Mouse (Mus musculus) liver, embryonic 16.5 days (tissue): ENCODE results near the gene Lsamp. TPM values are rescaled to one million over a fixed set of nuclear protein-coding genes. Genes with fewer than 3 reads are reported as not detected.

ENCODE experiments used
- ATAC-seq: fragments of 200-750 bp; cut with Nextera tagmentation; 2 replicates; pipeline ENCODE4 v1.8.0; 2017; ENCODE audit warnings: low read depth, mild to moderate bottlenecking, moderate number of reproducible peaks, moderate library complexity
- H3K27ac ChIP-seq: fragments of 300-500 bp; sonication (generic); 2 replicates; pipeline ENCODE4 v1.5.1; 2014; ENCODE audit warnings: mild to moderate bottlenecking, low read length
- H3K27me3 ChIP-seq: fragments of 300-500 bp; sonication (generic); 2 replicates; pipeline ENCODE4 v1.6.1; 2014; ENCODE audit warnings: low read depth, low read length, mixed read lengths; ENCODE audit not compliant: control insufficient read depth, insufficient read depth
- H3K36me3 ChIP-seq: fragments of 300-500 bp; sonication (generic); 2 replicates; pipeline ENCODE4 v1.6.1; 2014; ENCODE audit warnings: mild to moderate bottlenecking; ENCODE audit not compliant: control insufficient read depth, insufficient read depth
- H3K4me1 ChIP-seq: fragments of 300-500 bp; sonication (generic); 2 replicates; pipeline ENCODE4 v1.6.1; 2014; ENCODE audit warnings: low read depth, low read length, mixed read lengths; ENCODE audit not compliant: control insufficient read depth
- H3K4me2 ChIP-seq: fragments of 300-500 bp; sonication (generic); 2 replicates; pipeline ENCODE4 v1.6.1; 2014; ENCODE audit warnings: low read depth, low read length, mixed read lengths
- H3K4me3 ChIP-seq: fragments of 300-500 bp; sonication (generic); 2 replicates; pipeline ENCODE4 v1.5.1; 2014; ENCODE audit warnings: low read depth, mild to moderate bottlenecking, low read length
- H3K9ac ChIP-seq: fragments of 300-500 bp; sonication (generic); 2 replicates; pipeline ENCODE4 v1.6.1; 2014; ENCODE audit warnings: low read depth, low read length
- H3K9me3 ChIP-seq: fragments of 300-500 bp; sonication (generic); replicated peaks from 2 replicates; pipeline ENCODE4 v1.6.1; 2016; ENCODE audit warnings: low read length; ENCODE audit not compliant: control insufficient read depth
- WGBS: fragments of 180-500 bp; shearing (Covaris S2); extraction: QIAGEN DNeasy Blood & Tissue Kit; methylation state at CpG from one replicate; pipeline ENCODE4 v1.1.7; 2014; ENCODE audit not compliant: insufficient replicate concordance; 5-methylcytosine and 5-hydroxymethylcytosine counted together
- polyA plus RNA-seq: library from polyadenylated mRNA; unstranded; fragments of >200 nt; fragmentation: Nextera tagmentation; extraction: Ambion mirVana; gene quantifications from 2 replicates; pipeline ENCODE4 v1.2.1, GENCODE M21; 2015

The Lsamp gene
- polyA plus RNA-seq, 1 experiment from 2014 or later: 0.15 TPM

GRCm38 (mm10) chr16:41936908-41937595 is 1952.9 kb downstream of the Lsamp start:
- H3K9me3 ChIP-seq: no peaks in the 10 kb centered on the region
- no peak overlapping the region for H3K9ac ChIP-seq
- no peak overlapping the region for H3K4me2 ChIP-seq
- no peaks in the 10 kb centered on the region for H3K4me1 ChIP-seq
- 52% methylated on average over 3 of the region's 3 CpGs for WGBS
- no peaks in the 10 kb centered on the region for H3K36me3 ChIP-seq
- H3K27ac ChIP-seq: no peak overlapping the region
- no peak for ATAC-seq
- H3K27me3 ChIP-seq: no peaks in the 10 kb centered on the region
- no peak overlapping the region for H3K4me3 ChIP-seq

GRCm38 (mm10) chr16:41937596-41937990 is 1953.4 kb downstream of the Lsamp start:
- no peak overlapping the region for H3K27ac ChIP-seq
- H3K9ac ChIP-seq: no peak overlapping the region
- H3K4me2 ChIP-seq: no peak overlapping the region
- H3K4me1 ChIP-seq: no peaks in the 10 kb centered on the region
- no peak overlapping the region for H3K4me3 ChIP-seq
- H3K9me3 ChIP-seq: no peaks in the 10 kb centered on the region
- no peak for ATAC-seq
- no peaks in the 10 kb centered on the region for H3K27me3 ChIP-seq
- no peaks in the 10 kb centered on the region for H3K36me3 ChIP-seq
- WGBS: 87% methylated on average over 1 of the region's 1 CpGs

- H3K4me3 ChIP-seq: no peak overlapping the region
- H3K9ac ChIP-seq: no peak overlapping the region
- H3K27ac ChIP-seq: no peak overlapping the region
- no peaks in the 10 kb centered on the region for H3K27me3 ChIP-seq
- WGBS: 64% methylated on average over 5 of the region's 5 CpGs
- no peak for ATAC-seq
- no peak overlapping the region for H3K4me2 ChIP-seq
- no peaks in the 10 kb centered on the region for H3K4me1 ChIP-seq
- H3K36me3 ChIP-seq: no peaks in the 10 kb centered on the region
- no peaks in the 10 kb centered on the region for H3K9me3 ChIP-seq
Observed at GRCm38 (mm10) chr16:41938258-41938657, 1954.1 kb downstream of the Lsamp start.

- no peaks in the 10 kb centered on the region for H3K27me3 ChIP-seq
- H3K4me3 ChIP-seq: no peak overlapping the region
- H3K27ac ChIP-seq: no peak overlapping the region
- H3K4me1 ChIP-seq: no peaks in the 10 kb centered on the region
- no peaks in the 10 kb centered on the region for H3K36me3 ChIP-seq
- no peak for ATAC-seq
- H3K4me2 ChIP-seq: no peak overlapping the region
- H3K9me3 ChIP-seq: no peaks in the 10 kb centered on the region
- 63% methylated on average over 7 of the region's 7 CpGs for WGBS
- no peak overlapping the region for H3K9ac ChIP-seq
Observed at GRCm38 (mm10) chr16:41941591-41942315, 1957.6 kb downstream of the Lsamp start.

- H3K9me3 ChIP-seq: no peaks in the 10 kb centered on the region
- H3K27ac ChIP-seq: no peak overlapping the region
- H3K4me2 ChIP-seq: no peak overlapping the region
- 70% methylated on average over 3 of the region's 3 CpGs for WGBS
- no peaks in the 10 kb centered on the region for H3K27me3 ChIP-seq
- H3K9ac ChIP-seq: no peak overlapping the region
- H3K36me3 ChIP-seq: no peaks in the 10 kb centered on the region
- no peak overlapping the region for H3K4me3 ChIP-seq
- H3K4me1 ChIP-seq: no peaks in the 10 kb centered on the region
- ATAC-seq: no peak
Observed at GRCm38 (mm10) chr16:41957811-41958210, 1973.7 kb downstream of the Lsamp start.

- no peak overlapping the region for H3K4me2 ChIP-seq
- H3K9ac ChIP-seq: no peak overlapping the region
- H3K4me1 ChIP-seq: no peaks in the 10 kb centered on the region
- no peaks in the 10 kb centered on the region for H3K36me3 ChIP-seq
- 33% methylated on average over 1 of the region's 1 CpGs for WGBS
- H3K9me3 ChIP-seq: no peaks in the 10 kb centered on the region
- ATAC-seq: no peak
- no peak overlapping the region for H3K4me3 ChIP-seq
- H3K27me3 ChIP-seq: no peaks in the 10 kb centered on the region
- no peak overlapping the region for H3K27ac ChIP-seq
Observed at GRCm38 (mm10) chr16:41965636-41966035, 1981.5 kb downstream of the Lsamp start.

- Histone ChIP-seq H3K4me2 (no peak overlapping the region), H3K27me3 (no peaks in the 10 kb centered on the region), H3K4me3 (no peak overlapping the region), H3K9me3 (no peaks in the 10 kb centered on the region), H3K9ac (no peak overlapping the region), H3K36me3 (no peaks in the 10 kb centered on the region), H3K27ac (no peak overlapping the region), H3K4me1 (no peaks in the 10 kb centered on the region)
- 43% methylated on average over 2 of the region's 2 CpGs for WGBS
- no peak for ATAC-seq
Observed at GRCm38 (mm10) chr16:41969215-41969614, 1985.1 kb downstream of the Lsamp start.

GRCm38 (mm10) chr16:41974866-41975719 is 1990.9 kb downstream of the Lsamp start:
- Histone ChIP-seq H3K4me1 (no peaks in the 10 kb centered on the region), H3K9me3 (no peaks in the 10 kb centered on the region), H3K36me3 (no peaks in the 10 kb centered on the region), H3K4me3 (no peak overlapping the region), H3K9ac (no peak overlapping the region), H3K27me3 (no peaks in the 10 kb centered on the region), H3K4me2 (no peak overlapping the region), H3K27ac (no peak overlapping the region)
- no peak for ATAC-seq
- WGBS: 37% methylated on average over 2 of the region's 2 CpGs
